Mouse (Mus musculus): ENCODE results near the gene Sap25.
A peak's percentile ranks its signal among the peaks of the same experiment; 100 is the strongest.
"Not testable (repeated sequence)": the region's sequence is repeated elsewhere in the genome, so short reads cannot be mapped to it uniquely, and the experiment has no call there.

The Sap25 gene

DNA sequence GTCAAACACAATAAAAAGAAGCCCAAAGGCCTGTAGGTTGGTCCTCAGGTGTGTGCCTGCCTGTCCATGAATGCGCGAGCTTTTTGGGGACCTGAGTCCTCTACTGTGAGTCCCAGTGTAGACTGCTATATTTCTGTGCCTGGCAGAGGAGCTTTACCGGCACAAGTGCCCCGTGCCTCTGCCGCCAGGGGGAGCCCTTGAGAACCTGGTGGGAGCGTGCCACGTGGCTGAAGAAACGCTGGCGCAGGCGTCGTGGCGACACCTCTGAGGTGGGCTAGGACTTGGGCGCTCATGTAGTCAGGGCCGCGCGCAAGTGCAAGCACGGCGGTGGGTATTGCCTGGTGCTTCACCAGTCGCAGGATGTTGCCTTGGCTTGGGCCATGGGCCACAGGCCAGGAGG lies at the start of gene Sap25:
TSS of gene Sap25 (plus strand) at position 281 of the 400 bp plus-strand sequence.
- no peak for DNase-seq (ENCODE audit: low spot score in 2 of 2)

GRCm38 (mm10) chr5:137595921-137596320 lies 45.2 kb upstream of the Sap25 start:
- DNase-seq (ENCODE audit: low spot score in 2 of 2), result no peak

DNA sequence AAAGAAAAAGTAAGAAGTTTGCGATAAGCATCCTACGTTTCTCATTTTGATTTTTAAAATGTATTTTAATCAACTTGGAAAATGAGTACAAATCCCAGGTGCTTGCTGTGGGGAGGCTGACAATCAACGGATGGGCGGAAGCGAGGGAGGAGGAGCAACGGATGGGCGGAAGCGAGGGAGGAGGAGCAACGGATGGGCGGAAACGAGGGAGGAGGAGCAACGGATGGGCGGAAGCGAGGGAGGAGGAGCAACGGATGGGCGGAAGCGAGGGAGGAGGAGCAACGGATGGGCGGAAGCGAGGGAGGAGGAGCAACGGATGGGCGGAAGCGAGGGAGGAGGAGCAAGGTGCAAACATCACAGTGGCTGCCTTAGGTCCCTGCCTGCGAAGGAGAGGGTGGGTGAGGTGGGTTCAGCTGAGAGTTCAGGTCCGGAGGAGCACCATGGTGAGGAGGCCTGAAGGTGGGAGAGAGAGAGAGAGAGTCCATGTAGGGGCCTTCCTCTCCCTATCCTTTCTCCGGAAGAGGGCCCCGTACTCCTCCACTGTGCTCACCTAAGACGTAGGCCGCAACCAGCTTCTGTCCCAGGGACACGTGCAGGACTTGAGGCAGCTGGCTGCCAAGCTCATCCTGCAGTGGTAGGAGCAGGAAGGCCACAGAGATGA lies 44.4 kb upstream of the Sap25 start:
- no peak for DNase-seq (ENCODE audit: low spot score in 2 of 2)

- no peak for DNase-seq (ENCODE audit: low spot score in 2 of 2)
These were observed 43.5 kb upstream of the Sap25 start for GRCm38 (mm10) chr5:137597625-137598024.

GRCm38 (mm10) chr5:137598100-137598826 lies 42.9 kb upstream of the Sap25 start:
- no peak for DNase-seq (ENCODE audit: low spot score in 2 of 2)

GRCm38 (mm10) chr5:137599600-137599999 lies 41.5 kb upstream of the Sap25 start:
- DNase-seq (ENCODE audit: low spot score in 2 of 2), result no peak

DNA sequence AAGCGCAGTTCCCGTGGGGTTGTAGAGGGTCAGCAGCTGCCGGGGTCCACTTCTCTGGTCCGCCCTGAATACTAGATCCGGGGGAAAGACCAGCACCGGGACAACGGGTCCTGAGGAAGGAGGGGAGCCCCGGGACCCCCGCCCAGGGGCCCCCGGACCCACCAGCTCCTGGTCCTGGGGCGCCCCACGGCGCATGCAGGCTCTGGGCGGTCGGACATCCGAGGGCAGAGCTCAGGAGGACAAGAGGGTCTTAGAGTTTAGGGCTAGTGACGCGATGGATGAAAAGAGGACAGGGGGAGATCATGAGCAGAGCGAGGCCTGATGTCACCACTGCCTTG lies 40.9 kb upstream of the Sap25 start:
- DNase-seq (ENCODE audit: low spot score in 2 of 2), result no peak

- peak; percentile 91 to 97 for DNase-seq (ENCODE audit: low spot score in 2 of 2)
These were observed 40.3 kb upstream of the Sap25 start, which contains the start of gene Mospd3 for GRCm38 (mm10) chr5:137600619-137601364. Gene Mospd3 (minus strand): TSS chr5:137601058.

GRCm38 (mm10) chr5:137601365-137601729 lies 39.8 kb upstream of the Sap25 start:
- DNase-seq (ENCODE audit: low spot score in 2 of 2), result no peak

GRCm38 (mm10) chr5:137607860-137608653 lies 33.1 kb upstream of the Sap25 start:
- DNase-seq (ENCODE audit: low spot score in 2 of 2), result no peak

DNA sequence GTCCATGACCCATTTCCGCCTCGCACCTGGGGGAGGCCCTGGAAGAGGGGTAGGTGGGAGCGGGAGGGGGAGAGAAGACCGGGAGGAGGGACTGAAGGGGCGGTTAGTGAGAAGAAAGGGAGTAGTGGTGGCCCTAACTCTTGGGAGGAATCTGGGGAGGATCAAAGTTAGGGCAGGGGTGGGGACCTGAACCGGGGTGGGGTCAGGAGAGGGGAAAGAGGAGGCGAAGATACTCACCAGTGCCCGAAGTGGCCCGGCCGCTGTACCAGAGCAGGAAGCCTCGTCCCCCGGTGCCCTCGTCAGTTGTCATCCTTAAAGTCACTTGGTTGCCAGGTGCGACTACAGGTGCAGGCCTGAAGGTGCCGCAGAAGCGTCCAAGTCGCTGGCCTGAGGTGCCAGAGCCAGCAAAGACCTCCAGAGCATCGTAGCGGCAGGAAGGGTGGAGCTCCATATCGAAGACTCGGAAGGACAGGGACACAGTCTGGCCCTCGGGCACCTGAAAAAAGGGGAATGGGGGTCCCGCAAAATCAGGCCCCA lies 32.4 kb upstream of the Sap25 start:
- DNase-seq (ENCODE audit: low spot score in 2 of 2), result no peak

DNA sequence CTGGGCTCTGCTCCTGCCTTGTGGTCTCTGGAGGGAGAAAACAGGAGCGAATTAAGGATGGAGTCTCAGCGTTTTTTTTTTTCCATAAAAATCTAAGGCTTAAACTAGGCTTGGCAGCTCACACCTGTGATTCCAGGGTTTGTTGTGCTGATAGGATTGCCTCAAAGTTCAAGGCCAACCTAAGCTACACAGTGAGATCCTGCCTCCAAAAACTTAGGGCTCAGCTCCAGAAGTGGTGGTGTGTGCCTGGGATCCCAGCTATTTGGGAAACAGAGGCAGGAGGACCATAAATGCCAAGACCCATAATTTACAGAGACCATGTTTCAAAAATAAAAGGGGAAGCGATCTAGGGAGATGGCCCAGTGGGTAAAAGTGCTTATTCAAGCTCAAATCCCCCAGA lies 31.8 kb upstream of the Sap25 start:
- no peak for DNase-seq (ENCODE audit: low spot score in 2 of 2)

- no peak for DNase-seq (ENCODE audit: low spot score in 2 of 2)
These were observed 31.1 kb upstream of the Sap25 start for GRCm38 (mm10) chr5:137610056-137610455.

GRCm38 (mm10) chr5:137610548-137611244 lies 30.4 kb upstream of the Sap25 start:
- no peak for DNase-seq (ENCODE audit: low spot score in 2 of 2)

- no peak for DNase-seq (ENCODE audit: low spot score in 2 of 2)
These were observed 29.9 kb upstream of the Sap25 start for GRCm38 (mm10) chr5:137611245-137611602.

DNA sequence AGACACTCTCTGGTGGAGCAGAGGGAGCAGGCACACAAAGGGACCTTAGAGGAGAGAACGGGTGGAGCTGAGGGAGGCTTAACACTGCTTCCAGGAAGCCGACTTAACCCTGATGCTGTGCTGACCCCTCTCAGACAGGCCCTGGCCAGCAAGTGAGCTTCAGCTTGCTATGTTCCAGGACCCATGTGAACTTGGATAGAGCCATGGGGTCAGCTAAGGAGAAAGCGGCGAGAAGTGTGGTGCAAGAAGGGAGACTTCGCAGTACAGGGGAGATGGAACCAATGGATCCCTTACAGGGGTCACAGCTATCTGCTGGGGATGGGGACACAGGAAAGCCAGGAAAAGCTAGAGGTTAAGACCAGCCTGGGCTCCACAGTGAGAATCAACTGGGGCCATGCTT lies 28.1 kb upstream of the Sap25 start:
- DNase-seq (ENCODE audit: low spot score in 2 of 2), result no peak

DNA sequence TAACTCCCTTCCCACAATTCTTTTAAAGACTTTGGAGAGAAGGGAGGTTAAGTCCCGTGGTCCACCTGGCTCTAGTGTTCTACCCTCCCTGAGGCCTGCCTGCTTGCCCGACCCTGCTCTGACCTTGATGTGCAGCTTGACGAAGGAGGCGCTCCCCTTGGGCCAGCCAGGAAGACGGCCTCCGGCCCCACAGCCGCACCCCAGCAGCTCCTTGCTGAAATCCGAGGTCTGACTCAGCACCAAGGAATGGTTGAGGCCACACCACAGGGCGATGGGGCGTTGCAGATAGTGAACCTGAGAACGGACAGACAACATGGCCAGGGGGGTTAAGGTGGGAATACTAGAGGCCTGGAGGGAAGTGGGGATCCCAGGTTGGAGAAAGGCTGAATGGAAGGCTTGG lies 27.6 kb upstream of the Sap25 start, which contains the start of gene Pcolce:
TSS of gene Pcolce (minus strand) at position 235 of the 400 bp plus-strand sequence.
- no peak for DNase-seq (ENCODE audit: low spot score in 2 of 2)

- DNase-seq (ENCODE audit: low spot score in 2 of 2), result not testable (repeated sequence)
These were observed 26.2 kb upstream of the Sap25 start for GRCm38 (mm10) chr5:137614921-137615320.

DNA sequence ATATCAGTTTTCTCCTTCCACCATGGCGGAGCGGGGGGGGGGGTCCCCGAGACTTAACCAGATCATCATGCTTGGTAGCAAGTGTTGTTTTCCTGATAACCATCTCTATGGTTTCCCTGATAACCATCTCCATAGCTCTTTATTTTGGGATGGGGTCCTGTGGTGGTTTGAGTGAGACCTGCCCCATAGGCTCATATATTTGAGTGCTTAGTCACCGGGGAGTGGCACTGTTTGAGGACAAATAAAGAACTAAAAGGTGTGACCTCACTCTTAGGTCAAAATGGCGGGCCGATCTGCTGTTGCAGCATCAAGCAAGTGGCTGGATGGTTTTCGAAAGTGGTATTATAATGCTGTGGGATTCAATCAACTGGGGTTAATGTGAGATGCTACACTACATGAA lies 25.8 kb upstream of the Sap25 start:
- DNase-seq (ENCODE audit: low spot score in 2 of 2), result no peak

DNA sequence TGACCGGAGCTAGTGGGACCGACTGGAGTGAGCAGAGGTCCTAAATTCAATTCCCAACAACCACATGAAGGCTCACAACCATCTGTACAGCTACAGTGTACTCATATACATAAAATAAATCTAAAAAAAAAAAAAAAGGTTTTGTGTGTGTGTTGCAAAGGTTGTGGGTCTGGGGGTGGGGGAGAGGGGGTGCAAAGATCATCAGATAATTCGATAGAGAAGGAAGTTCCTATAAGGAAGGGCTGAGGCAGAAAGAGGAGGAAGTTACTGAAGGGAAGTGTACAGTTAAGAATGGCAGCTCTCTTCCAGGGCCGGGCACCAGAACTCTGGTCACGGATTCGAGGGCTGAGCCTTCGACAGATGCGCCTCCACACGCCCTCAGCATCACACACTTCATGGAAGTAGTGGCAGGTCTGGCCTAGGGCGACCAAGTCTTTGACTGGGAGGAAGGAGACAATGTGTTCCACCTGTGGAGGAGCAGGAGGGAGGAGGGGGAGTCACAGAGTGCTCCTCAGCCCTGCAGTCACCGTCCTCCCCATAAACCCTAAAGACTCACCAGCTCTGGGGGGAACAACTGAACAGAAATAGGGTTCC lies 17.1 kb upstream of the Sap25 start:
- DNase-seq (ENCODE audit: low spot score in 2 of 2), result no peak

DNA sequence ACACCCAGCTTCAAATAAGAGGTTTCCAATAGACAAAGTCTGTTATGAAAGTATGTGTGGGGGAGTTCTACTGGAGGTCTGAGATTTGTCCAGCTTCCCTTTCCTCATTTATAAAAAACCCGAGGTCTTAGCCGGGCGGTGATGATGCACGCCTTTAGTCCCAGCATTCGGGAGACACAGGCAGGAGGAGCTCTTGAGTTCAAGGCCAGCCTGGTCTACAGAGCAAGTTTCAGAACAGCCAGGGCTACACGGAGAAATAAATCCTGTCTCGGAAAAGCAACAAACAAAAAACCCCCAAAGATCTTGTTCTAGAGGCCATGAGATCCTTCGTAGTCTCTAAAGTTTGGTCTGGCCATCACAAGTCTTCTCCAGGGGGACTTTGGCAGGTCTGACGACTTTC lies 13.1 kb upstream of the Sap25 start:
- no peak for DNase-seq (ENCODE audit: low spot score in 2 of 2)

Data from left cerebral cortex, adult 9 months (tissue).